Mouse (Mus musculus): ENCODE data around the gene Atp5d. TPM values are rescaled to one million over a fixed set of nuclear protein-coding genes. Genes with fewer than 3 reads are reported as not detected.

Gene Atp5d
- polyA plus RNA-seq, 1 experiment = 1,163 TPM

DNA sequence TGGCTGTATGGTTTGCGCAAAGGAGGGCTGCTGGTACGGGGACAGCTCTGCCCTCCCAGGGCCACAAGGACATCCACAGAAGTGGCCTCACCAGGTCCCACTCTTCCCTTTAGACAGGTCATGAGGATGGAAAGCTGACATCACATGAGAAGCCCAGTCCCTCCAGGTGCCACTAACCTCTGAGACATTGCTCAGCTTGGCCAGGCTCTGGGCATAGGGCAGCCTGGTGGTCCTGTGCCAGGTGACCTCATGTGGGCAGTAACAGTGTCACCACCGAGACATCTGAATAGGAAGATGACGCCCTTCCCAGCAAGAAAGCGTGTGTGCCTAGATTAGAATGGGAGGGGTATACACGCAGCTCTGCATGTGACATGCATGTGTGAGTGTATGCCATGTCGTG is 44.1 kb downstream of the Atp5d start:
- Histone ChIP-seq H3K27me3 (ENCODE audit: control insufficient read depth, insufficient read depth, insufficient read length) (no peaks in the 10 kb centered on the region), H3ac (ENCODE audit: control insufficient read depth, insufficient read length) (no peak overlapping the region), H3K4me2 (ENCODE audit: low read depth) (no peak overlapping the region), H3K4me3 (no peak overlapping the region), H3K36me3 (ENCODE audit: control insufficient read depth, insufficient read depth) (no peaks in the 10 kb centered on the region), H3K79me2 (ENCODE audit: control insufficient read depth, insufficient read depth) (no peaks in the 10 kb centered on the region)
- TF ChIP-seq POLR2A (IDR thresholded peaks at IDR 0.05; ENCODE audit: insufficient read length, low read depth) = no peak
- no peak for TF ChIP-seq USF1 (IDR thresholded peaks at IDR 0.05; ENCODE audit: low read depth)
- no peak for TF ChIP-seq E2F4 (IDR thresholded peaks at IDR 0.05; ENCODE audit: insufficient read depth)
- TF ChIP-seq SRF (IDR thresholded peaks at IDR 0.05; ENCODE audit: control insufficient read depth, insufficient read length, low read depth) = no peak
- TF ChIP-seq MYOG (IDR thresholded peaks at IDR 0.05; ENCODE audit: control insufficient read depth in 1 of 3, insufficient read depth in 1 of 3, insufficient read length in 2 of 3, low read depth in 2 of 3) = no peak
- no peak for TF ChIP-seq TCF12 (IDR thresholded peaks at IDR 0.05; ENCODE audit: insufficient read depth, poor library complexity, severe bottlenecking)
- TF ChIP-seq CEBPB (IDR thresholded peaks at IDR 0.05; ENCODE audit: insufficient read depth, poor library complexity, severe bottlenecking) = no peak
- no peak for TF ChIP-seq REST (IDR thresholded peaks at IDR 0.05; ENCODE audit: insufficient read depth, insufficient read length)
- TF ChIP-seq MAX (IDR thresholded peaks at IDR 0.05; ENCODE audit: low read depth) = no peak
- no peak for TF ChIP-seq POLR2AphosphoS2 (IDR thresholded peaks at IDR 0.05; ENCODE audit: insufficient read length, low read depth)
- TF ChIP-seq MYOD1 (IDR thresholded peaks at IDR 0.05; ENCODE audit: control insufficient read depth in 1 of 3, insufficient read length in 2 of 3, low read depth in 2 of 3) = no peak

DNA sequence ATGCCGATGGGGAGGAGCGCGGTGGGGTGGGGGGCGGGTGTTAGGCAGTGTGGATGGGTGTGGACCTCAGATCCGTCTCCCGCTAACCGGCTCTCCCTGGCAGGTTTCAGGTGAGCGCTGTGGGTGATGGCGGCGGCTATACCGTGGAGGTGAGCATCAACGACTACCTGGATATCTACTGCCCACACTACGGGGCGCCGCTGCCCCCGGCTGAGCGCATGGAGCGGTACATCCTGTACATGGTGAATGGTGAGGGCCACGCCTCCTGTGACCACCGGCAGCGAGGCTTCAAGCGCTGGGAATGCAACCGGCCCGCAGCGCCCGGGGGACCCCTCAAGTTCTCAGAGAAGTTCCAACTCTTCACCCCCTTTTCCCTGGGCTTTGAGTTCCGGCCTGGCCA is 48.2 kb downstream of the Atp5d start:
- no peaks in the 10 kb centered on the region for H3K36me3 ChIP-seq (ENCODE audit: control insufficient read depth, insufficient read depth)
- H3ac ChIP-seq (ENCODE audit: control insufficient read depth, insufficient read length) = no peak overlapping the region
- H3K79me2 ChIP-seq (ENCODE audit: control insufficient read depth, insufficient read depth) = no peaks in the 10 kb centered on the region
- no peak overlapping the region for H3K4me3 ChIP-seq
- H3K27me3 ChIP-seq (ENCODE audit: control insufficient read depth, insufficient read depth, insufficient read length) = peaks cover 11% of the 10 kb centered on the region
- no peak overlapping the region for H3K4me2 ChIP-seq (ENCODE audit: low read depth)
- no peak for TF ChIP-seq CEBPB (IDR thresholded peaks at IDR 0.05; ENCODE audit: insufficient read depth, poor library complexity, severe bottlenecking)
- TF ChIP-seq MYOD1 (IDR thresholded peaks at IDR 0.05; ENCODE audit: control insufficient read depth in 1 of 3, insufficient read length in 2 of 3, low read depth in 2 of 3) = no peak
- TF ChIP-seq USF1 (IDR thresholded peaks at IDR 0.05; ENCODE audit: low read depth) = no peak
- no peak for TF ChIP-seq TCF12 (IDR thresholded peaks at IDR 0.05; ENCODE audit: insufficient read depth, poor library complexity, severe bottlenecking)
- no peak for TF ChIP-seq POLR2AphosphoS2 (IDR thresholded peaks at IDR 0.05; ENCODE audit: insufficient read length, low read depth)
- no peak for TF ChIP-seq MYOG (IDR thresholded peaks at IDR 0.05; ENCODE audit: control insufficient read depth in 1 of 3, insufficient read depth in 1 of 3, insufficient read length in 2 of 3, low read depth in 2 of 3)
- no peak for TF ChIP-seq REST (IDR thresholded peaks at IDR 0.05; ENCODE audit: insufficient read depth, insufficient read length)
- TF ChIP-seq SRF (IDR thresholded peaks at IDR 0.05; ENCODE audit: control insufficient read depth, insufficient read length, low read depth) = no peak
- TF ChIP-seq E2F4 (IDR thresholded peaks at IDR 0.05; ENCODE audit: insufficient read depth) = no peak
- no peak for TF ChIP-seq TCF3 (IDR thresholded peaks at IDR 0.05; ENCODE audit: insufficient read length, low read depth)
- no peak for TF ChIP-seq MAX (IDR thresholded peaks at IDR 0.05; ENCODE audit: low read depth)
- TF ChIP-seq POLR2A (IDR thresholded peaks at IDR 0.05; ENCODE audit: insufficient read length, low read depth) = no peak

DNA sequence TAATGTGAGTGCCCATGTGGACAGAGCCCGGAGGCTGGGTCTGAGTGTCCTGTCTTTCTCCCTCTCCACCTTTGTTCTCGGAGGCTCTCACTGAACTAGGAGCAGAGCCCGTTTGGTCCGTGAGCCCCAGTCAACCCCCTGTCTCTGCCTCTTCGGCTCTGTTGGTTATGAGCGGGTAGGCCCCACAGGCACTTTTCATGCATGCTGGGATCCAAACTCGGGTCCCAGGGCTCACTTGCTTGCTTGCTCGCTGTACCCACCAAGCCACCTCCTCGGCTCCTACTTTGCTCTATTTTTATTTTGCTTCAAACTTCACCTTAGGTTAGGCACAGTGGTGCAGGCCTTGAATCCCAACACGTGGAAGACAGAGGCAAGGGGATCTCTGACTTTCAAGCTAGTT is 49.3 kb downstream of the Atp5d start:
- Histone ChIP-seq H3K36me3 (ENCODE audit: control insufficient read depth, insufficient read depth) (no peaks in the 10 kb centered on the region), H3ac (ENCODE audit: control insufficient read depth, insufficient read length) (no peak overlapping the region), H3K4me2 (ENCODE audit: low read depth) (no peak overlapping the region), H3K27me3 (ENCODE audit: control insufficient read depth, insufficient read depth, insufficient read length) (peaks cover 11% of the 10 kb centered on the region), H3K4me3 (no peak overlapping the region), H3K79me2 (ENCODE audit: control insufficient read depth, insufficient read depth) (no peaks in the 10 kb centered on the region)
- TF ChIP-seq POLR2A (IDR thresholded peaks at IDR 0.05; ENCODE audit: insufficient read length, low read depth) (no peak), TCF3 (IDR thresholded peaks at IDR 0.05; ENCODE audit: insufficient read length, low read depth) (no peak), TCF12 (IDR thresholded peaks at IDR 0.05; ENCODE audit: insufficient read depth, poor library complexity, severe bottlenecking) (no peak), USF1 (IDR thresholded peaks at IDR 0.05; ENCODE audit: low read depth) (no peak), MYOD1 (IDR thresholded peaks at IDR 0.05; ENCODE audit: control insufficient read depth in 1 of 3, insufficient read length in 2 of 3, low read depth in 2 of 3) (no peak), MAX (IDR thresholded peaks at IDR 0.05; ENCODE audit: low read depth) (no peak), CEBPB (IDR thresholded peaks at IDR 0.05; ENCODE audit: insufficient read depth, poor library complexity, severe bottlenecking) (no peak), MYOG (IDR thresholded peaks at IDR 0.05; ENCODE audit: control insufficient read depth in 1 of 3, insufficient read depth in 1 of 3, insufficient read length in 2 of 3, low read depth in 2 of 3) (no peak), REST (IDR thresholded peaks at IDR 0.05; ENCODE audit: insufficient read depth, insufficient read length) (no peak), SRF (IDR thresholded peaks at IDR 0.05; ENCODE audit: control insufficient read depth, insufficient read length, low read depth) (no peak), E2F4 (IDR thresholded peaks at IDR 0.05; ENCODE audit: insufficient read depth) (no peak), POLR2AphosphoS2 (IDR thresholded peaks at IDR 0.05; ENCODE audit: insufficient read length, low read depth) (no peak)

DNA sequence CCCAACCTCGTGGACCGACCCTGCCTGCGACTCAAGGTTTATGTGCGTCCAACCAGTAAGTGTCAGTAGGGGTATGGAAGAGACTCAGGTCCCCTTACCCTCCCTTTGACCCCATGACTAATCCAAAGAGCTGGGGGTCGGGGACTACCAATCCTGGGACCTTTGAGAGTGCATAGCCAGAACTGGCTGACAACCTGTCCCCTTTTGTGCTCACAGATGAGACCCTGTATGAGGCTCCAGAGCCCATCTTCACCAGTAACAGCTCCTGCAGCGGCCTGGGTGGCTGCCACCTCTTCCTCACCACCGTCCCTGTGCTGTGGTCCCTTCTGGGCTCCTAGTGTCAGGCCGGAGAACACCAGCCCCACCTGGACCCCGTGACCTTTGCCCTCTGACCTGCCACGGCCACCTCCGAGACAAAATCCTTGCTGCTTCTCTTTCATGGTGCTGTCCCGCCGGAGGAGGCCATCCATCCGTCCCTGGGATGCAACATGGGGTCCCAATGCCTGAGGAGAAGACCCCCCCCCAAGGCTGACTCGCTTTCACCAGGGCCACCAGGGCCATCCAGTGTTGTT is 50.1 kb downstream of the Atp5d start:
- H3K4me2 ChIP-seq (ENCODE audit: low read depth) = no peak overlapping the region
- H3K36me3 ChIP-seq (ENCODE audit: control insufficient read depth, insufficient read depth) = no peaks in the 10 kb centered on the region
- no peaks in the 10 kb centered on the region for H3K79me2 ChIP-seq (ENCODE audit: control insufficient read depth, insufficient read depth)
- H3ac ChIP-seq (ENCODE audit: control insufficient read depth, insufficient read length) = no peak overlapping the region
- no peak overlapping the region for H3K4me3 ChIP-seq
- no peak for TF ChIP-seq TCF3 (IDR thresholded peaks at IDR 0.05; ENCODE audit: insufficient read length, low read depth)
- TF ChIP-seq MYOG (IDR thresholded peaks at IDR 0.05; ENCODE audit: control insufficient read depth in 1 of 3, insufficient read depth in 1 of 3, insufficient read length in 2 of 3, low read depth in 2 of 3) = no peak
- TF ChIP-seq CEBPB (IDR thresholded peaks at IDR 0.05; ENCODE audit: insufficient read depth, poor library complexity, severe bottlenecking) = no peak
- no peak for TF ChIP-seq REST (IDR thresholded peaks at IDR 0.05; ENCODE audit: insufficient read depth, insufficient read length)
- no peak for TF ChIP-seq POLR2AphosphoS2 (IDR thresholded peaks at IDR 0.05; ENCODE audit: insufficient read length, low read depth)
- no peak for TF ChIP-seq TCF12 (IDR thresholded peaks at IDR 0.05; ENCODE audit: insufficient read depth, poor library complexity, severe bottlenecking)
- TF ChIP-seq MAX (IDR thresholded peaks at IDR 0.05; ENCODE audit: low read depth) = no peak
- no peak for TF ChIP-seq E2F4 (IDR thresholded peaks at IDR 0.05; ENCODE audit: insufficient read depth)
- no peak for TF ChIP-seq POLR2A (IDR thresholded peaks at IDR 0.05; ENCODE audit: insufficient read length, low read depth)
- no peak for TF ChIP-seq USF1 (IDR thresholded peaks at IDR 0.05; ENCODE audit: low read depth)
- no peak for TF ChIP-seq MYOD1 (IDR thresholded peaks at IDR 0.05; ENCODE audit: control insufficient read depth in 1 of 3, insufficient read length in 2 of 3, low read depth in 2 of 3)
- no peak for TF ChIP-seq SRF (IDR thresholded peaks at IDR 0.05; ENCODE audit: control insufficient read depth, insufficient read length, low read depth)
- peaks cover 11% of the 10 kb centered on the region for H3K27me3 ChIP-seq (ENCODE audit: control insufficient read depth, insufficient read depth, insufficient read length)

All from myocyte (in vitro differentiated cells).